Mouse (Mus musculus): ENCODE data around the gene Arhgef28.

DNA sequence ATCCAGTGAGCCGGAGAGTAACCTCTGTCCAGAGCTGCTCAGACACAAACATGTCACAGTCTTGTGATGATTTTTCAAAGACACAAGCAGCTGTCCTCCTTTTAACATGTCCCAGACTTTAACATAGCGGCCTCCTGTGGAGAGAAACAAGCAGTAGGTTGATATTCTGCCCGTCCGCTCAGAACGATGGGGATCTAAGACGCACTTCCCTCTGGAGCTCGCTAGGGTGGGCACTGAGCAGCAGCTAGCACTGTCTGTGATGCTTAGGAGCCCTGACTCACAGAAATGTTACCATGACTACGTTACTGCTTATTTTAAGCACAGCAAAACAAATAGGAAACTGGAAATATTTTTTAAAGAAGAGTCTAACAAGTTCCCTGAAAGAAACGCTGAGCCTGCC, 48.7 kb upstream of the Arhgef28 start:
- TF ChIP-seq CTCF (IDR thresholded peaks at IDR 0.05; ENCODE audit: extremely low read depth, insufficient read depth, insufficient read length, insufficient replicate concordance) = no peak
- no peak for TF ChIP-seq POLR2A (IDR thresholded peaks at IDR 0.05; ENCODE audit: low read depth, low read length)
